Mouse (Mus musculus): ENCODE data around the gene Tmem60.

Tmem60 gene

GRCm38 (mm10) chr5:20906191-20906590, 24.2 kb downstream of the Tmem60 start:
- DNase-seq (ENCODE audit: low spot score in 2 of 2): no peak

GRCm38 (mm10) chr5:20911741-20912140, 29.8 kb downstream of the Tmem60 start:
- no peak for DNase-seq (ENCODE audit: low spot score in 2 of 2)

- peak; percentile 56 to 75 for DNase-seq (ENCODE audit: low spot score in 2 of 2)
Observed at GRCm38 (mm10) chr5:20913372-20914275, 31.6 kb downstream of the Tmem60 start.

GRCm38 (mm10) chr5:20918967-20919366, 37.0 kb downstream of the Tmem60 start:
- no peak for DNase-seq (ENCODE audit: low spot score in 2 of 2)

- DNase-seq (ENCODE audit: low spot score in 2 of 2): no peak
Observed at GRCm38 (mm10) chr5:20919566-20919965, 37.6 kb downstream of the Tmem60 start.

GRCm38 (mm10) chr5:20924608-20925007, 42.6 kb downstream of the Tmem60 start:
- DNase-seq (ENCODE audit: low spot score in 2 of 2): peak in 1 of 2 experiments; percentile 27

- no peak for DNase-seq (ENCODE audit: low spot score in 2 of 2)
Observed at GRCm38 (mm10) chr5:20925451-20925850, 43.5 kb downstream of the Tmem60 start.

GRCm38 (mm10) chr5:20929669-20930151, 47.7 kb downstream of the Tmem60 start:
- DNase-seq (ENCODE audit: low spot score in 2 of 2): peak in 1 of 2 experiments; percentile 23

GRCm38 (mm10) chr5:20930430-20930829, 48.4 kb downstream of the Tmem60 start:
- peak in 1 of 2 experiments; percentile 17 for DNase-seq (ENCODE audit: low spot score in 2 of 2)

- peak in 1 of 2 experiments; percentile 41 for DNase-seq (ENCODE audit: low spot score in 2 of 2)
Observed at GRCm38 (mm10) chr5:20931300-20931699, 49.3 kb downstream of the Tmem60 start.

- DNase-seq (ENCODE audit: low spot score in 2 of 2): peak in 1 of 2 experiments; percentile 32
Observed at GRCm38 (mm10) chr5:20932585-20932984, 50.6 kb downstream of the Tmem60 start.

GRCm38 (mm10) chr5:20935934-20936333, 53.9 kb downstream of the Tmem60 start:
- peak in 1 of 2 experiments; percentile 52 for DNase-seq (ENCODE audit: low spot score in 2 of 2)
